Mouse (Mus musculus) embryonic facial prominence, embryonic 15.5 days (tissue): ENCODE results near the gene Dnm1. TPM values are rescaled to one million over a fixed set of nuclear protein-coding genes. Genes with fewer than 3 reads are reported as not detected.

Experiments used
- ATAC-seq: fragments of 200-750 bp; cut with Nextera tagmentation; 2 replicates; pipeline ENCODE4 v1.8.0; 2017; ENCODE audit warnings: low read depth, moderate TSS enrichment; ENCODE audit not compliant: insufficient number of reproducible peaks, low FRiP score, low TSS enrichment
- H3K27ac ChIP-seq: fragments of 300-500 bp; sonication (generic); replicated peaks from 2 replicates; pipeline ENCODE4 v1.5.1; 2015; ENCODE audit warnings: mild to moderate bottlenecking, inconsistent platforms
- H3K27me3 ChIP-seq: fragments of 300-500 bp; sonication (generic); 2 replicates; pipeline ENCODE4 v1.6.1; 2015; ENCODE audit warnings: inconsistent platforms
- H3K36me3 ChIP-seq: fragments of 300-500 bp; sonication (generic); 2 replicates; pipeline ENCODE4 v1.6.1; 2015; ENCODE audit warnings: mild to moderate bottlenecking, inconsistent platforms
- H3K4me1 ChIP-seq: fragments of 300-500 bp; sonication (generic); 2 replicates; pipeline ENCODE4 v1.6.1; 2015; ENCODE audit warnings: inconsistent platforms
- H3K4me2 ChIP-seq: fragments of 300-500 bp; sonication (generic); replicated peaks from 2 replicates; pipeline ENCODE4 v1.6.1; 2015; ENCODE audit warnings: mild to moderate bottlenecking, inconsistent platforms
- H3K4me3 ChIP-seq: fragments of 300-500 bp; sonication (generic); replicated peaks from 2 replicates; pipeline ENCODE4 v1.5.1; 2015; ENCODE audit warnings: mild to moderate bottlenecking, inconsistent platforms
- H3K9ac ChIP-seq: fragments of 300-500 bp; sonication (generic); 2 replicates; pipeline ENCODE4 v1.6.1; 2015; ENCODE audit warnings: inconsistent platforms
- H3K9me3 ChIP-seq: fragments of 300-500 bp; sonication (generic); replicated peaks from 2 replicates; pipeline ENCODE4 v1.6.1; 2016; ENCODE audit warnings: inconsistent platforms
- WGBS: fragments of 180-500 bp; shearing (Covaris S2); methylation state at CpG from one replicate; pipeline ENCODE4 v1.1.7; 2015; 5-methylcytosine and 5-hydroxymethylcytosine counted together
- polyA plus RNA-seq: library from polyadenylated mRNA; unstranded; fragments of >200 nt; fragmentation: Nextera tagmentation; extraction: Ambion mirVana; gene quantifications from 2 replicates; pipeline ENCODE4 v1.2.1, GENCODE M21; 2015

The Dnm1 gene
- polyA plus RNA-seq, 1 experiment from 2014 or later: 30.7 TPM

- Histone ChIP-seq H3K9ac (no peak overlapping the region), H3K27me3 (no peaks in the 10 kb centered on the region), H3K4me1 (peaks cover 61% of the 10 kb centered on the region), H3K9me3 (no peaks in the 10 kb centered on the region), H3K27ac (no peak overlapping the region), H3K4me2 (no peak overlapping the region), H3K36me3 (peaks cover 11% of the 10 kb centered on the region), H3K4me3 (no peak overlapping the region)
- WGBS: 79% methylated on average over 6 of the region's 6 CpGs
- ATAC-seq: no peak
Observed at GRCm38 (mm10) chr2:32347019-32347418, 6.1 kb downstream of the Dnm1 start.

- Histone ChIP-seq H3K36me3 (peaks cover 13% of the 10 kb centered on the region), H3K9ac (no peak overlapping the region), H3K4me2 (no peak overlapping the region), H3K27me3 (no peaks in the 10 kb centered on the region), H3K9me3 (no peaks in the 10 kb centered on the region), H3K4me1 (peaks cover 44% of the 10 kb centered on the region), H3K4me3 (no peak overlapping the region), H3K27ac (no peak overlapping the region)
- ATAC-seq: no peak
- 67% methylated on average over 14 of the region's 14 CpGs for WGBS
Observed at GRCm38 (mm10) chr2:32344598-32345321, 8.4 kb downstream of the Dnm1 start.

GRCm38 (mm10) chr2:32344056-32344455, 9.1 kb downstream of the Dnm1 start:
- Histone ChIP-seq H3K4me3 (no peak overlapping the region), H3K27me3 (no peaks in the 10 kb centered on the region), H3K9ac (no peak overlapping the region), H3K27ac (0 out of 2 replicates have a peak overlapping the region, but pooled peaks have one; percentile 39), H3K4me1 (peaks cover 38% of the 10 kb centered on the region), H3K36me3 (peaks cover 20% of the 10 kb centered on the region), H3K4me2 (no peak overlapping the region), H3K9me3 (no peaks in the 10 kb centered on the region)
- WGBS: 79% methylated on average over 10 of the region's 10 CpGs
- ATAC-seq: no peak

GRCm38 (mm10) chr2:32343351-32343671, 9.8 kb downstream of the Dnm1 start:
- H3K9me3 ChIP-seq: no peaks in the 10 kb centered on the region
- peaks cover 20% of the 10 kb centered on the region for H3K36me3 ChIP-seq
- peak overlapping the region; percentile 77 for H3K27ac ChIP-seq
- H3K4me1 ChIP-seq: peaks cover 33% of the 10 kb centered on the region
- H3K27me3 ChIP-seq: no peaks in the 10 kb centered on the region
- H3K4me2 ChIP-seq: no peak overlapping the region
- no peak for ATAC-seq
- 95% methylated on average over 2 of the region's 2 CpGs for WGBS
- no peak overlapping the region for H3K4me3 ChIP-seq
- H3K9ac ChIP-seq: no peak overlapping the region

GRCm38 (mm10) chr2:32342539-32343350, 10.4 kb downstream of the Dnm1 start:
- Histone ChIP-seq H3K4me2 (no peak overlapping the region), H3K27ac (peak overlapping the region; percentile 77), H3K4me1 (peaks cover 33% of the 10 kb centered on the region), H3K4me3 (no peak overlapping the region), H3K27me3 (no peaks in the 10 kb centered on the region), H3K9me3 (no peaks in the 10 kb centered on the region), H3K36me3 (peaks cover 26% of the 10 kb centered on the region), H3K9ac (no peak overlapping the region)
- WGBS: 54% methylated on average over 6 of the region's 6 CpGs
- ATAC-seq: peak; percentile 85

GRCm38 (mm10) chr2:32342039-32342438, 11.1 kb downstream of the Dnm1 start:
- no peak for ATAC-seq

GRCm38 (mm10) chr2:32341634-32341939, 11.6 kb downstream of the Dnm1 start:
- no peak for ATAC-seq
- H3K27me3 ChIP-seq: no peaks in the 10 kb centered on the region
- H3K4me1 ChIP-seq: peaks cover 33% of the 10 kb centered on the region
- no peak overlapping the region for H3K4me2 ChIP-seq
- peak overlapping the region; percentile 55; the same call in 1 of the 2 replicates for H3K27ac ChIP-seq
- WGBS: 87% methylated on average over 4 of the region's 4 CpGs
- peaks cover 38% of the 10 kb centered on the region for H3K36me3 ChIP-seq
- H3K9me3 ChIP-seq: no peaks in the 10 kb centered on the region
- H3K9ac ChIP-seq: no peak overlapping the region
- no peak overlapping the region for H3K4me3 ChIP-seq

More at GRCm38 (mm10) chr2:32342039-32342438, 11.1 kb downstream of the Dnm1 start:
- peak overlapping the region; percentile 77 for H3K27ac ChIP-seq
- no peak overlapping the region for H3K4me2 ChIP-seq
- no peak overlapping the region for H3K9ac ChIP-seq
- peaks cover 33% of the 10 kb centered on the region for H3K4me1 ChIP-seq
- H3K27me3 ChIP-seq: no peaks in the 10 kb centered on the region
- no peaks in the 10 kb centered on the region for H3K9me3 ChIP-seq
- H3K4me3 ChIP-seq: no peak overlapping the region
- WGBS: 86% methylated on average over 4 of the region's 4 CpGs
- H3K36me3 ChIP-seq: peaks cover 33% of the 10 kb centered on the region

GRCm38 (mm10) chr2:32340836-32341633, 12.1 kb downstream of the Dnm1 start:
- Histone ChIP-seq H3K27me3 (no peaks in the 10 kb centered on the region), H3K9ac (no peak overlapping the region), H3K4me3 (no peak overlapping the region), H3K9me3 (no peaks in the 10 kb centered on the region), H3K4me2 (no peak overlapping the region), H3K27ac (peak overlapping the region; percentile 55; the same call in 1 of the 2 replicates), H3K36me3 (peaks cover 41% of the 10 kb centered on the region), H3K4me1 (peaks cover 33% of the 10 kb centered on the region)
- no peak for ATAC-seq
- 77% methylated on average over 13 of the region's 13 CpGs for WGBS

- Histone ChIP-seq H3K27me3 (no peaks in the 10 kb centered on the region), H3K4me2 (no peak overlapping the region), H3K36me3 (peaks cover 51% of the 10 kb centered on the region), H3K27ac (no peak overlapping the region), H3K4me1 (peaks cover 33% of the 10 kb centered on the region), H3K9ac (no peak overlapping the region), H3K4me3 (no peak overlapping the region), H3K9me3 (no peaks in the 10 kb centered on the region)
- WGBS: 45% methylated on average over 26 of the region's 26 CpGs
- ATAC-seq: no peak
Observed at GRCm38 (mm10) chr2:32339912-32340642, 13.1 kb downstream of the Dnm1 start.

- ATAC-seq: no peak
- Histone ChIP-seq H3K36me3 (peaks cover 62% of the 10 kb centered on the region), H3K9ac (no peak overlapping the region), H3K9me3 (no peaks in the 10 kb centered on the region), H3K27ac (no peak overlapping the region), H3K4me1 (peaks cover 1% of the 10 kb centered on the region; the same call in 1 of the 2 replicates), H3K27me3 (no peaks in the 10 kb centered on the region), H3K4me3 (no peak overlapping the region), H3K4me2 (no peak overlapping the region)
- 59% methylated on average over 15 of the region's 15 CpGs for WGBS
Observed at GRCm38 (mm10) chr2:32335888-32336287, 17.2 kb downstream of the Dnm1 start.
